Mouse (Mus musculus) B cell, adult 67 days (primary cell): ENCODE results near the gene Ddias. TPM values are rescaled to one million over a fixed set of nuclear protein-coding genes. Genes with fewer than 3 reads are reported as not detected.

ENCODE experiments used
- total RNA-seq, 2 experiments: library from RNA; stranded (reverse); gene quantifications; 4 replicates each; pipeline ENCODE4 v1.2.4; 2023

The Ddias gene
- total RNA-seq, result 1 to 10 TPM; 1.4 to 4.3 TPM

DNA sequence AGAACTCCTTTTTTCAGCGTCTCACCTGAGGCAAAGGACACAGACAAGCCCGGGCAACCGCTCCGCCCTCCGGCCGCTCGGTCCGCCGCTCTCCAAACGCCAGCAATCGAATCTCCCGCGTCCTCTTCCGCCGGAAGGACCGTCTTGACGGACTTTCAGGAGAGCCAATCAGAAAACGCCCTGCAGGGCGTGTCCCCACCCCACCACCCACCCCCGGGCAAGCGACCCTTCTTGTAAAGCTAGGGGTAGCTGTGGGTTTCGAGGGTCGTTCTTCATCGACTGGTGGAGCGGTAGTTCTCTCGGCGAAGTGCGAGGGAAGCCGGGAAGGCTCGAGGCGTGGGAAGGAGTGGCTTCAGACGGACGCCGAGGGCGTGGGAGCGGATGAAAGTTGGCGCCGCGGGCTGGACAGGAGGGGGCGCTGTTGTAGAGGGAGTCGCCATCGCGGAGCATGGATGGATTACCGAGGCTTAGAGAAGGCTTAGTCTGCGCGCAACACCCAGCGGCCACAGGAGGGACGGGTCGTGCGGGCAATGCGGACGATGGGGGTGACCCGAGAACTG, at the start of gene Ddias, which contains the start of gene Prcp:
TSS of gene Ddias (minus strand) at position 132 of the 560 bp plus-strand sequence.
TSS of gene Prcp (plus strand) at position 355 of the 560 bp plus-strand sequence.

Other genes with a start within 250 kb of the Ddias start
- gene Ankrd42, start 237.1 kb downstream of the Ddias start, total RNA-seq, result under 1 TPM; 0.39 to 0.49 TPM
- 100 to 1,000 TPM; 314 to 322 TPM for gene Pcf11, start 204.3 kb downstream of the Ddias start, total RNA-seq
- gene Rab30, start 132.6 kb downstream of the Ddias start, total RNA-seq, result 10 to 100 TPM; 75.3 to 85.0 TPM
- 10 to 100 TPM; 53.0 to 56.9 TPM for gene Prcp, start 223 bp upstream of the Ddias start, total RNA-seq
- gene Fam181b, start 205.6 kb upstream of the Ddias start, total RNA-seq, result not detected